Mouse (Mus musculus): Measurements from ENCODE around the gene Csdc2.

- TF ChIP-seq POLR2A (IDR thresholded peaks at IDR 0.05; ENCODE audit: insufficient read depth, low read length) = no peak
- no peak for TF ChIP-seq CTCF (IDR thresholded peaks at IDR 0.05; ENCODE audit: low read depth, low read length)
These were observed 8.8 kb upstream of the Csdc2 start for GRCm38 (mm10) chr15:81927741-81928140.
